Mouse (Mus musculus) heart, adult 18-20 months (tissue): Measurements from ENCODE around the gene Olfr228. TPM values are rescaled to one million over a fixed set of nuclear protein-coding genes. Genes with fewer than 3 reads are reported as not detected.
"Not testable (repeated sequence)": the region's sequence is repeated elsewhere in the genome, so short reads cannot be mapped to it uniquely, and the experiment has no call there.

Experiments
- DNase-seq, 2 experiments: peaks; one replicate each; pipeline ENCODE4 v3.0.0; 2021 to 2022; ENCODE audit warnings: mixed read lengths in 1 of 2
- long read RNA-seq, 2 experiments: library from polyadenylated mRNA; stranded (forward); transcript quantifications; one replicate each; pipeline ENCODE4 v2.0.0; 2021
- total RNA-seq, 2 experiments: library from RNA; stranded (reverse); gene quantifications; 2 replicates each; pipeline ENCODE4 v1.2.3; 2021

The Olfr228 gene
- total RNA-seq = not detected
- long read RNA-seq, experiment 1 = 0 reads
- long read RNA-seq, experiment 2 = 0 reads

GRCm38 (mm10) chr2:86487286-86487685 lies at the start of gene Olfr228:
Olfr228 (minus strand) TSS chr2:86487386.
- DNase-seq = no peak

DNA sequence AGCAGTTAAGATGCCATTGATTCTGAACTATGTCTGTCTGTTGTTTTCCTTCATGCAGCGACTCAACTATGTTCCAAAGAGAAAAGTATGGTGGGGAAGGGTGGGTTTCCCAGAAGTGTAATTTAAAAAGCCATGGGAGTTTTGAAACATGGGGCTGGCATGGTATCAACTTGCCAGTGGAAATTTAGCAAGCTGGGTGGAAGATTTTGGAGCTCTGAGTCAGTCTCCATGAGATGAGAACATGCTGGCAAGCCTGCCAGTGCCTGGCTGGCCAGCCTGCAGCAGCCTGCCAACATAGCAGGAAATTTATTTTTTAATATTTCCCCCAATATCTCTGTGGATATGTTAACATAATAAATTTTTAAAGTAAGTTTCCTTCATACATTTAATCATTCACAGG lies 43.8 kb upstream of the Olfr228 start:
- DNase-seq = no peak

DNA sequence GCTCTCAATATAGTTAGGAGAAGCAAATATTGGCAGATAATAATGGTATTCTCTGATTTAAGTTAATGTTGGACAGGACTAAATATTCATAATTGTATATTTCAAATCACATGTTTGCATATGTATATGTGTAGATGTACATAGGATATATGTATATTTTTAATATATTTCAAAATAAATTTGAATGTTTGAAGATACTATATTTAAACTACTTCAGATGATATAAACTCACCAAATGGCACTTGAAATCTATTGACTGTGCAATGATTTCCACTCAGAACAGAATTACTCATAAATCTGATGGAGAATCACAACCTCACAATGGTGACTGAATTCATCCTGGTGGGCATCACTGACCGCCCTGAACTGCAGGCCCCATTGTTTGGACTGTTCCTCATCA lies 21.0 kb upstream of the Olfr228 start, which contains the start of gene Olfr1076:
TSS of gene Olfr1076 (plus strand) at position 301 of the 400 bp plus-strand sequence.
- DNase-seq = no peak

GRCm38 (mm10) chr2:86464442-86465109 lies 22.6 kb downstream of the Olfr228 start:
- peak; percentile 2 to 60 for DNase-seq

GRCm38 (mm10) chr2:86460434-86460833 lies 26.8 kb downstream of the Olfr228 start:
- no peak for DNase-seq

- DNase-seq = no peak
Observed at GRCm38 (mm10) chr2:86456169-86456568, 31.0 kb downstream of the Olfr228 start, which contains the start of gene Olfr1066. Olfr1066 (minus strand) TSS chr2:86456269.

GRCm38 (mm10) chr2:86450491-86450890 lies 36.7 kb downstream of the Olfr228 start, which contains the start of gene Olfr1065:
Olfr1065 (minus strand) TSS chr2:86450591.
- not testable (repeated sequence) for DNase-seq

GRCm38 (mm10) chr2:86442101-86442500 lies 45.1 kb downstream of the Olfr228 start:
- DNase-seq = not testable (repeated sequence)

Other genes starting within 250 kb of the Olfr228 start
- gene Olfr1048, start 247.1 kb downstream of the Olfr228 start, total RNA-seq = not detected
- gene Olfr1049, start 229.1 kb downstream of the Olfr228 start, total RNA-seq = not detected
- not detected for gene Olfr1051, start 208.3 kb downstream of the Olfr228 start, total RNA-seq
- not detected for gene Olfr1052, start 194.9 kb downstream of the Olfr228 start, total RNA-seq
- not detected for gene Olfr1053, start 172.1 kb downstream of the Olfr228 start, total RNA-seq
- gene Olfr1054, start 152.0 kb downstream of the Olfr228 start, total RNA-seq = not detected
- gene Olfr1055, start 137.1 kb downstream of the Olfr228 start, total RNA-seq = not detected
- not detected for gene Olfr1056, start 124.9 kb downstream of the Olfr228 start, total RNA-seq
- not detected for gene Olfr1057, start 109.0 kb downstream of the Olfr228 start, total RNA-seq
- gene Olfr1058, start 98.8 kb downstream of the Olfr228 start, total RNA-seq = not detected
- gene Olfr1061, start 73.3 kb downstream of the Olfr228 start, total RNA-seq = not detected
- gene Olfr1062, start 60.6 kb downstream of the Olfr228 start, total RNA-seq = not detected
- not detected for gene Olfr1065, start 36.8 kb downstream of the Olfr228 start, total RNA-seq
- gene Olfr1066, start 31.1 kb downstream of the Olfr228 start, total RNA-seq = not detected
- gene Olfr1076, start 21.1 kb upstream of the Olfr228 start, total RNA-seq = not detected
- not detected for gene Olfr1079, start 55.1 kb upstream of the Olfr228 start, total RNA-seq
- gene Olfr1080, start 70.8 kb upstream of the Olfr228 start, total RNA-seq = not detected
- not detected for gene Olfr1082, start 111.6 kb upstream of the Olfr228 start, total RNA-seq
- not detected for gene Olfr1084, start 152.3 kb upstream of the Olfr228 start, total RNA-seq
- not detected for gene Olfr1085, start 174.6 kb upstream of the Olfr228 start, total RNA-seq
- not detected for gene Olfr1086, start 192.7 kb upstream of the Olfr228 start, total RNA-seq
- not detected for gene Olfr1087, start 211.0 kb upstream of the Olfr228 start, total RNA-seq
- gene Olfr1089, start 246.3 kb upstream of the Olfr228 start, total RNA-seq = not detected